Mouse (Mus musculus) left cerebral cortex, adult 18-20 months (tissue): ENCODE data around the gene Ehf. TPM values are rescaled to one million over a fixed set of nuclear protein-coding genes. Genes with fewer than 3 reads are reported as not detected.

Experiments
- DNase-seq, 2 experiments: peaks; one replicate each; pipeline ENCODE4 v3.0.0; 2021 to 2022; ENCODE audit warnings: low spot score in 2 of 2, mixed read lengths in 1 of 2
- long read RNA-seq, 2 experiments: library from polyadenylated mRNA; stranded (forward); transcript quantifications; one replicate each; pipeline ENCODE4 v2.0.0; 2021
- total RNA-seq, 2 experiments: library from RNA; stranded (reverse); gene quantifications; 2 replicates each; pipeline ENCODE4 v1.2.3; 2021

The Ehf gene
- under 1 TPM in 1 of 2 experiments, not detected in 1; 0.07 TPM for total RNA-seq
- long read RNA-seq, experiment 1: 0 reads
- long read RNA-seq, experiment 2: 0 reads

DNA sequence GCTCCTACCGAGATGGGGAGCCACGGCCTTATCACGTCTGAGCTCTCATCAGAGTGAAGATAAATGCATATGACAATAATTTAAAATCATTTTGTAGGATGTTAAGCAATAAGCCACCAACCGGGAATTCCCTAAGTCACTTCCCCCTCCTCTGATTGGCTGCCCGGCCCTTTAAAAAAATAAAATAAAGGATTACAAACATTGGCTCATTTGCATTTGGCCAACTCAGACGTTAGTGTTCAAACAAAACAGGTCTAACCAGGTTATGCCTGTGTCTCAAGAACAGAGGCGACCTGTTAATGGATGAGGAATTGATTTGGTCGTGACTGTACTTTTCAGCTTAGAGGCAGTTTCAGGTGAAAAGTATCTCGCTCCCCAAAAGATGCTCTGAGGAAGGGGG is at the start of gene Ehf:
TSS of gene Ehf (minus strand) at position 147 of the 400 bp plus-strand sequence.
- DNase-seq: no peak

DNA sequence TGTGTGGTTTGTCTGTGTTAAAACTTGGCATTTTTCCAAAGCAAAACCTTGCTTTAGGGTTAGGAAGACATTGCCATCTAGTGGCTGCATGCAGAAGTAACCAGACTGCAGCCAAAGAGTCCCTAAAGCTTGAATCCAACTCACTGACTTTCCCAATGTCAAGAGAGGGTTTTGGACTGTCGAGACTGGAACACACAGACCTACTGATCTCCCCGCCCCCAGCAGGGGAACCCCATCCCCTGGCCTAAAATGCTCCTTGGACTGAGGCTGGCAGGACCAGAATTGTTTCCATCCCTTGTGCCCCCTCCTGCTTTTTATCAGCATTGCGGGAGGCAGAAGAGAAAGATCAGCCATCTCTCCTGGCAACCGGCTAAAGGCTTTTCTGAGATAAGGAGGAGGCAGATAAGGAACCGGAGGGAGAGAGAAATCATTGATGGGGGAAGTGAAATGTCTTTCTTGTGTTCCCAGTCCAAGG is 44.4 kb upstream of the Ehf start:
- peak; percentile 51 to 55 for DNase-seq

DNA sequence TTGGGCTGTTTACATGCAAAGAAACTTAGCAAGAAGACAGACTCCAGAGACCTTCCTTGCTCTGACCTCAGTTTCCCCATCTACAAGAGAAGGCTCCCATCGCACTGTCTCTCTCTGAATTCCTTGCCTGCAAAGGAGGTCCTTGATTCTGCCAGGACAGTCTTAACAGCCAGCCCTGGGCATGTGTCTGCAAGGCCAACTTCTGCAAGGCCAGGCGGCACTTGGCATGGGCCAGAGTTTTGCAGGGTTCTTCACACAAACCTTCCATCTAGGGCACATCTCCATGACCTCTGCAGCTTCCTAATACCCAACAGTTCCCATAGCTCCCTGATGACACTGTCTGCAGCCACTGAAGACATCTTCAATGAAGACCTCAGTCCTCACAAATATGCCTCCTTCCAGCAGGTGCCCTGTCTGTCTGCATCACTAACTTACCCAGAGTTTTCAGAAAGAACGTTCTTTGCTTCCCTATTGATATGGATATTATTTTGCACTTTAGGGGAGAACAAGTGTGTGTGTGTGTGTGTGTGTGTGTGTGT is 43.7 kb upstream of the Ehf start:
- DNase-seq: no peak

DNA sequence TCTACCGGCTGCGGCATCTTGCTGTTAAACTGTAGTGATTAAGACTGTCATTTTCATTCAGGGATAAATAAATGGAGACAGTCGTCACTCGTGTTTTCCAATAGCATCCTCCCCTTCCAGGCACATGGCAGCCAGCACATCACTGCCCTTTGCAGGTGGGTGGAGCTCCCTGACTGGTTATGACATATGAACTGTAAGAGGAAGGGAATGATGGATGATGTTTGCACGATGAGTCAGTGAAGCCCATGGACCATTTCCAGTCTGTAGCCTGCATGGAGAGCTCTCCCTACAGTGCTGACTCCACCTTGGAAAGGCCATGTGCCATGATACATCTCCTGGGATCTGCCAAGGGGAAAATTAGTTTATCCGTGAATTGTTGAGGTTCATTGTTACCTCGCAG is 40.5 kb upstream of the Ehf start:
- DNase-seq: no peak

DNA sequence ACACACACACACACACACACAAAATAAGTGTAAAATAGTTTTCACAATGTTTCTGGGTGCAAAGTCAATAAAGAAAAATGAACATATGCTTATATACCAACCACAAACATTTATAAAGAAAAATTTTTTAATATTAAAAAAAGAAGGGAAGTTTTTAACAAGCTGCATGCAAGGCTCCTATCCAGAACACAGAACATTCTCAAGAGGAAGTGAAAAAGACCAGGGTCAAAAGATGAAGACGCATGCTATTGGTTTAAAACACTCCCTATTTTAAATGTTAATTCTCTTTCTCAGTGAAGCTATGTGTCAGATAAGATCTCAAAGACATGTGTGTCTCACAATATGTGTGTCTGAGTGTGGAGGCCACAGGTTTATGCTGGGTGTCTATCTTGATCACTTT is 39.0 kb upstream of the Ehf start:
- no peak for DNase-seq

DNA sequence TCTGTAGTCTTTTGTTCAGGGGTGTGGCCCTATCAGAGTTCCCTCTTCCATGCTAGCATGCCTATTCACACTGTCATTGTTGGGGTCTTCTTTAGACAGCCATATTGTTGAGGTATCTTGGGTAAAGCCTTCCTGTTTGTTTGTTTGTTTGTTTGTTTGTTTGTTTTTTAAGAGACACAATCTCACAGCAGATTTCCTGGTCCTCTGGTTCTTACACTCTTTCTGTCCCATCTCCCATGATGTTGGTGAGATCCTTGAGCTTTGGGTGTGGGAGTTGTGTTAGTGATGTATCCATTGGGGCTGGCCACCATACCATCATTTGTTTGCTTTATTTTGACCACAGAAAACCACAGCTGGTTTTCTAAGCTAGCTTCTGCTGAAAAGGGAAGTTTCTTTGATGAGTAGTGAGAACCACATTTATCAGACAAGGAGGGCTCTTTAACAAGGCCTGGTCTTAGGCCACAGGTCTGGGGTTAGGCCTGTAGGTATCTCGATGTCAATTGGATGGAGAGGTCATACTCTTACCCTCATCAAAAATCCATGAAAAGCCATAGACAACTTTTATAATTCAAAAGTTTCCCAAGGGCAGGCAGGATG is 38.4 kb upstream of the Ehf start:
- DNase-seq: no peak

DNA sequence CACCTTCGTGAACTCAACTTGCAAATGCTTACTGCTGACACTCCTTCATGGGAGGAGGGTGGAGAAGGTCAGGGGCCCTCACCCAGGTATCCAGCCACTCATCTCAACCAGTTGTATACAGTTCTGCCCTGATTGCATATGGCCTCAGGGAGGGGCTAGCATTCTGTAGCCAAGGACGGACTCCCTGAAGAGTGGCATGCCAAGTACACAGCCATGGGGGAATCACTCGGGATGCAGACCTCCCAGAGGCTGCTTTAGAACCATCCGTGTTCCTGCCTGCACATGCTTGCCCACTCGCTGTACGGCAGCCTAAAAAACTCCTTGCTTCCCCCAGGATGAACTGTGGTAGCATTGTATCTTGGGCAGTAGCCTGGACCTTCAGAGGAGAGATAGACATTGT is 35.6 kb upstream of the Ehf start:
- no peak for DNase-seq

DNA sequence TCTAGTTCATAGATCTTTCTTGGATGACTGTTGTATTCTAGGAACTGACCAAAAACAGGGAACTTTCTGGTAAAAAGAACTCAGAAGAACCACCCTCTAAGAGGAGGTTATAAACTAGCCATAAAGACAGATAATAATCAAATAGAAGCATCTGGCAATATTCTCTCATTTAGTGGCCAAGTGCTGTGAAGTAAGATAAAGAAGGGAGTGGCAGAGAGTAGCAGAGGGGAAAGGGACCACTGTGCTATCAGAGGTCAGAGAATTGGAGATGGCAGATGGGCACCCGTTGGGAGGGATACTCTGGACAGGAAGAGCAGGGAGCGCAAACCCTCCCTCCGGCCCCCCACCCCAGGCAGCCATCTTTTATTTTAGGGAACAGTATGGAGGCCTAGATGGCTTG is 34.3 kb upstream of the Ehf start:
- DNase-seq: no peak

DNA sequence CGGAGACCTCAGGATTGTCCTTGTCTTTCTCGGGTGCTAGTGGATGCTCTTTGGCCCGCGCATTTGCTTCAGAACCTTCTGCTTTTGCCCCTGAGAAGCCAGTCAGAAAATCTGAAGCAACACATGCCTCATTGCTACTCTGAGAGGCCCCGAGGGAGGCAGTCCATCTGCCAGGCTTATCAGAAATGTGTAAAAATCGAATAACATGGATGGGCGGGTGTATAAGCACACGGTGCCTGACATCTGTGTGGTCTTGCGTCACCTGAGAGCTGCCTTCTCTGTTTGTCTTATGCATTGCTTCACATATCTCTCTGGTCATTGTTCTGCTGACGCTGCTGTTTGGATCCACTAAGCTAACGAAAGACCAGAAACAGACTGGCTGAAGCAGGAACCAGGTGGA is 33.5 kb upstream of the Ehf start:
- no peak for DNase-seq

DNA sequence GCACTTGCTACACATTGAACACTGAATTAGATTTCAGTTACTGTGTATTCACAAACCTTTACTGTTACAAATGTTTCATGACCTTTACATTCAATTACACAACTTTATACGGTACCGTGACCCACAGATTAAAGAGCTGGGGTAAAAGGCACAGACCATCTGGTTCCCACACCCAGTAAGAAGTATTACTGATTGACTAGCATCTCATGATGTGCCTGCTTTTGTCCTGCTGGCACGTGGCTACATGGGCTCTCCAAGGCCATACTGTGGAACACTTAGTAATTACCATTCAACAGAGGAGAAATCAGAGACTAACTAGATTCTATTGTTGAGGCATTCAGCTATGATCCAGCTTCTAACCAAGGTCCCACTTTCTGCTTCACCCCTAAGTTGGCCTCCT is 32.9 kb upstream of the Ehf start:
- DNase-seq: no peak

DNA sequence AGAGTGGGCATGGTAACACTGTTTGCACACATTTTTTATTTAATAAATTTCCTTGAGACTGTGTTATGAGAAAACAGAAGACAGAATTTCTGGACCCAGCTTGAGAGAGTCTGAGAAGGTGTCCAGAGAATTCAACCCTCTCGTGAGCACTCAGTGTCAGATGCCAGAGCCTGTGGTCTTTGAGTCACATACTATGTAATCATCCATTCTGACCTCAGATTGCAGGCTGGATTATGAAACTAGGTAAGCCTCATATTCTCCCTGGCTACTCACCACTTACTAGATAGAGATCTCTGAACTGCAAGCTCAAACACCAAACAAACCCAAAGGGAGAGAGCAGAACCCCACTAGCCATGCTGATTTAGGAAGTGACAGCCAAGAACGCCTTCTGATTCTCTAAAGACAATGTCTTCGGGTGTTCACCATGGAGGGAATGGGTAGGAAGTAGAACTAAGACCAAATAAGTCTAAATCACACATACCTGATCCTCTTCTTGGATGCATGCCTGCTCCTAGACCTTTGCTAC is 28.7 kb upstream of the Ehf start:
- no peak for DNase-seq

DNA sequence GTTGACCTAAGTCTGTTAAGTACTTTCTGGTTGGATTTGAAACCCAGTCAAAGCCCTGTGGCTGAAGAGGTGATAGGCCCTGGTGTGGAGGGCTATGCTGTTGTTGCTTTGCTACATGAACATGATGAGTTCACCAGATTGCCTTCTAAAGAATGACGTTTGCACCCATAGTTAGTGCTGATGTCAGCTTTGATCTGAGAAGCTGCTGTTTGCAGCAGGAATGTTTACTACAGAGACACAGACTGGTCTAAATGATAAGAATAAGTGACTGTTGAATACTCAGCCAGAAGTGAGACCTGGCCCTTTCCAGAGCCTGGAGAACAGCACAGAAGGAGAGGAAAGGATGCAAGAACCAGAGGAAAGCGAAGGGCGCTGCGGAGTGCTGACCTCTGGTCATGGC is 25.7 kb upstream of the Ehf start:
- DNase-seq: no peak

DNA sequence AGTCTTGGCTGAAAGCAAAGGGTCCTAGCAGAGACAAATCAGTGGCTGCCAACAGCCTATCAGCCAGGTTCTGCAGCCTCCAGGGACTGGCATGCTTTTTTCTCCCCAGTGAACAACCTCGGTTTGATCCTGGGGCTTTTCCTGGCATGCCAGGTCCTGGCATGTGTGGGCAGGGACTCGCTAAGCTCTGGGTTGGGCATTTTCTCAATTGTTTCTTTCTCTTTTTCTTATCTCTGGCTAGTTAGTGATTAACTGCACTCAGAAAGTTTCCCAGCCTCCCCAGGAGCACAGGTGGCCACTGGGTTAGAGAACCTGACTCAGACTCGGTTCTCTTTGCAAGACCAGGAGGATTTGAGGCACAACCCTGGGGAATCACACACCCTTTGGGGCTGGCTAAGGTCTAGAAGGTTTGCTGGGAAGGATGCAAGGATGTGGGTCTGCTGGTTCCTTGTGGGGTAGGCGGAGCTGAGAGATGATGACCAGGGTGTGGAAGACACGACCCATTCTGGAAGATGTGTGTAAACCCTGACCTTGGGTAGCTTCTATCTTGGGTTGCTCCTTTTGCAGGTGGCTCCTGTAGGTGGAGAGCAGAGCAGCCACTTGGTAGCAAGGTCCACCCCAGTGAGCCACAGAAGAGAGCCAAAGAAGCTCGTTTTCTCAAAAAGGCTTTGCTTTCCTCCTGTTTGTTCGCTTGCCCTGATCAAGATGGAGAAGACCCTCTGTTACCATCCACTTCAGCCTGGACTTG is 22.4 kb upstream of the Ehf start:
- no peak for DNase-seq

DNA sequence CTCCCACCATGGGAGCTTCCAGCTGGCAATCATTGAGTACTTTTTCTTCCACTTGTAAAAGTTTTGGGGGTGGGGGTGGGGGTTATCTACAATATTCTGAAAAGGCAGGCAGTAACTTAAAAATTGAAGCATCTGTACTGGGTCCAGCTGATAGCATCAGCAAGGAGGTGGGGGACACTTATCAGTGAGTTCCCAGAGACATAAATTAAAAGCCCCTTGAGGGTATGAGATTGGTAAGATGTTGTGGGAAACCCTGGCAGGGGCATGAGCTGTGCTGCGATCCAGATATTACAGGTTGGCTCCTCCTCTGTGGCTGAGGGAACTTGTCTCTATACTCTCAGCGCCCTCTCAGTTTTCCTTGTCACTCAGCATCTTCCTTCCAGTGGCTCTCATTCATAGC is 21.2 kb upstream of the Ehf start:
- no peak for DNase-seq

DNA sequence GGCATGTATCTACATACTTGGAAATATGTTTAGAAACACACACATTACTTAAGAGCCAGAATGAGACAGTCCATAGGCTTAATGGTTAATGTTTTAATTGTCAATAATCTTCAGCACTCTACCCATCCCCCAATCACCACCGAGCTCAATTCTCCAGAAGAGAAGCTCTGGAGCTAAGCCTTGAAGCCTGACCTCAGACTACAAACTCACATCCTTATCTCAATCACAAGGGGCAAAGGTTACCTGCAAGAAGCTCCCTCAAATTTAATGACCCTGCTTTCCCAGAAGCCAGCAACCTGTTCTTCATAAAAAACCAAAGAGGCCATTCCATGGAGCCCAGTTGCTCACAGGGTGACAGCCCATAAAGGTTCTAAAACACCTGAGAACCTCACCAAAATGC is 19.1 kb upstream of the Ehf start:
- DNase-seq: no peak

DNA sequence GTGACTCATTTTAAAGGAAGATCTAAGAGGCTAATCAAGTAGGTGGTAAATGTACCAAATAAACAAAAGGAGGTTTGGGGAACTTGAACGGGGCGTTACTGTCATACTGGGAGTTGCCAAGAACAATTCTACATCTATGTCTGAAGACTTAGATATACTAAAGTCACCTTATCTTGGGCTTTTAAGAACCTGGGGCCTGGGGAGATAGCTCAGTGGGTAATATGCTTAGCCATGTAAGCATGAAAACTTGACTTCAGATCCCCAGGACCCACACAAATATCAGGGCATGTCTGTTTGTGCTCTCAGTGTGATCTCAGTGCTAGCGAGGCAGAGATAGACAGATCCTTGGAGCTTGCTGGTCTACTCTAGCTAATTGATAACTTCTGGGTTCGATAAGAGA is 18.6 kb upstream of the Ehf start:
- DNase-seq: no peak

DNA sequence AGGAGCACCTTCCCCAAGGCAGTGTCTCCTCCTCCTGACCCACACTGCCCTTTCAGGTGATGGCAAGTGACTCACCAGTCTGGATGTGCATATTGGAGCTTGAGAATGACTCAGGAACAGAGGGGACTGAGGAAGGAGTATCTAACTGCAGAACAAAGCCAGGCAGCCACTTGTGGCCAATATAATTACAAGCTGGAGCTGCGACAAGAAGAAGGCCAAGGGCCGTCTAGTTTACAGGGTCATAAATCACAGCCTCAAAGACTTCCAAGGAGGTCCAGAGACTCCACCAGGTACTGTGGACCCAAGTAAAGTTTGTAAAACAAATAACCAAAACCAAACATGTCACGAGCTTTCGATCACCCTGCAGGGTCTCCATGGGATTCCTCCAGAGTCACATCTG is 10.9 kb upstream of the Ehf start:
- no peak for DNase-seq

DNA sequence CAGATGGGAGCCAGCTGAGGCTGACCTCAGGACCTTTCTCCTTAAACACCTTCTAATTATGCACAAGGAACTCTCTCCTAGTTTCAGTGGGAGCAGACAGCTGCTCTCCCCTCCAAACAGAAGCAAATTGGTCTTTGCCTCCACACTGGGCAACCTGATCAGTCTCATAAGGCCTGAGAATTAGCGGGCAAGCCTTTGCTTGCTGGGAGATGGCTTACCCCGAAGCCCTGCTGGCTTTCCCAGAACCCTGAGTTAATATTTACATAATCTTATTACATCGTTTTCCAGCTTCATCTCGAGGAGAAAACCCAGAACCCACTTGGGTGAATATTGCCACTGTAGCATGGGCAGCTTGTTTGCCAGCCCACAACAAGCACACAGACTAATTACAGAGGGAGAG is 9.6 kb upstream of the Ehf start:
- DNase-seq: no peak

DNA sequence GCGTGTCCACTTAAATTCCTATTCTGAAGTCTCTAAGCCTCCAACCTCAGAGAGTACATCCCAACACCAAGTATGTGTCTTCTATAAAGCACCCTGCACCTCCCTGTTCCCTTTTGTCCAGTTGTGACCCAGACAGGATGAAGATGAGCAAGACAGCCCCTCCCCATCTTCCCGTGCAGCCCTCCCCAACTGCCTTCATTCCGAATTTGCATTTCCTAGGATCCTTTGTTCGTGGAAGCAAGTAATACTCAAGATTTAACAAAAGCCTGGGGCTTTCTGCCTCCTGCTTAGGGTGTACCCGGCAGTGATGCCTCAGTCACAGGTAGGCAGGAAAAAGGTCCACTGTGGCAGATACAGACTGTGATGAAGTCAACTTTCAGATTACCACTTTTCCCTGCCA is 7.6 kb upstream of the Ehf start:
- no peak for DNase-seq

DNA sequence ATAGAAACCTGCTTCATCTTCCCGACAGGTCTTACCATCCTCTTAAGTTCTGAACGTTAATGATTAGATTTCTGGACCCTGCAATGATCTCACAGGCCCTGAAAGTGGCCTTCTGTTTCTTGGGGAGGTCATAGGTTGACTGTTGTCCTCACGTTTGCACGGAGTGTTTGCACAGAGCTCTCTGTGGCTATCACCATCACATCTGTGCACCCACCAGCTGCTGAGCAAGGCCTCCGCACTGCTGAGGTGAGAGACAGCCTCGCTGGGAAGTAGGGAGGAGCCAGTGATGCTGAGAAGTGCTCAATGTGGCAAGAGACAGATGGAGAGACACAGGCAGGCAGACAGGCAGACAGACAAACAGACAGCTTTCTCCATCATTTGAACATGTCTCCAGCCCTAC is 3.6 kb upstream of the Ehf start:
- DNase-seq: no peak

DNA sequence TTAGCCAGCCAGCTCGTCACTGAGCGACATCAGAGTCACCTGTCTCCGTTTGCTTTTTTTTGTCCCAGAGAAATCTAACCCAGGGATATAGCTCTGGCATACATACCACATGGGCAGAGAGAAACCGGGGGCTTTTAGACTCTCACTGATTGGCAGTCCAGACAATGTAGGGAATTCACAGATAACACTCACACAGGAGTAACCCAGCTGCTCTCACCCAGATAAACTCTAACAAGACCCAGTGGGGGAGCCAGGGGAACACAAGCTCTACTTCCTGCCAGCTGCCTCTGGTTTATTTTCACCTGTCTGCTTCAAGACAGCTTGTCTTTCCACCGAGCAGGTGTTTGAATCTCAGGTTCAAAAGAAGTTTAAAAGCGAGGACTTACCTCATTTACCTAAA is 409 bp downstream of the Ehf start:
- DNase-seq: no peak

DNA sequence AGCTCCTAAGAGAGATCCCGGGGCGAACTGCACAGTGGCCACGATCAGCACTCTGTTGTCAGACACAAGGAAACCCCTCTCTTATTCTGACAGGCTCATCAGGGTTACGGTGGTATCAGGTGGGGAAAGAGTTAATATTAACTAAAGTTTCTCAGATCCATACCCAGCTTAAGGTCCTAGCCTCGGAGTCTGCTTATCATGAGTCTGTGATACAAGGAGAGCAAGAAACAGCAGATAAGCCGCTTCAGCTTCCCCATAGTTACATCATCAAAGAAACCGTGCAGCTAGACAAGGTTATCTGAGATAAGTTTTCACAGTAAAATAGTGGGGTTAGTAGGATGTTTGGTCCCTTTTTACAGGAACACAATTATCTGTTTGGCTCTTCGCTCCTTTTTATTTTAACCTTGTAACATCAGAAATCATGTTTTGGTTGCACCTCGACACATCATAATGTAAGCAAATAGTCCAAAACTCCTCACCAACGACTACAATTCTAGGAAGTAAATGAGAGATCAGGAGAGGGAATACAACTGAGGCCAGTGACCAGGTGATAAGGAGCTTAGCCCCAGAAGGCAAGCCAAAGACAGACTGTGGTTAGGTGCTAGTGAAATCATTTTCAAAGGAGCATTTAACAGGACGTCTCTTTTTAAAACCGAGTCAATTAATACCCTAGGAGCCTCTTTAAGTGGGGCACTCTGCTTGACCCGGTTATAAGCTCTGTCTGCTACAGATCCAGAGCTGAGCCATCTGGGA is 4.2 kb downstream of the Ehf start:
- no peak for DNase-seq
